Mouse (Mus musculus) right cerebral cortex, postnatal 4 days (tissue): ENCODE measurements at regions not wholly inside any gene's neighbourhood (a gene's known extent, or its start where the extent isn't known, plus 50 kb on each side); places are given as distances from the start of the nearest gene placed in this dataset.
A peak's percentile ranks its signal among the peaks of the same experiment; 100 is the strongest.

ENCODE experiments used
- DNase-seq: peaks from one replicate; pipeline ENCODE4 v3.0.0-alpha.2; 2022

DNA sequence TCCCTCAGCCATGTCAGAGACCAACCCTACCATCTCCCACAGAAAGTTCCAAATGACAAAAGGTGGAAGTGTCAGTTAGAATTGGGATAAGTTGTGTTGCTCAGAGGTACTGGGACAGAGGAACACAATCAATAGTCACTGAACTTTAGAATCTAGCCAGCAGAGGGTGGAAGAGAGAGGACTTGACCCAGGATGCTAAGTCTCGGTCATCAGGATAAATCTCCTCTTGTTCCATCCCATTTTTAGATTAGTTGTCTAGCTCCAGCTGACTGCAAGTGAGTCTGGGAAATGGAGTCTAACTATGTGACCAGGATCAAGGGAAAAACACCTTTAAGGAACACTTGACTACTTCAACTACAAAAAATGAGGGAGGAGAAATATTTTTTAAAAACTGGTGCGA lies 91.5 kb downstream of the Fam84b start:
- DNase-seq = no peak

GRCm38 (mm10) chr15:60760015-60760437 lies 93.6 kb downstream of the Fam84b start:
- peak; percentile 39 for DNase-seq

DNA sequence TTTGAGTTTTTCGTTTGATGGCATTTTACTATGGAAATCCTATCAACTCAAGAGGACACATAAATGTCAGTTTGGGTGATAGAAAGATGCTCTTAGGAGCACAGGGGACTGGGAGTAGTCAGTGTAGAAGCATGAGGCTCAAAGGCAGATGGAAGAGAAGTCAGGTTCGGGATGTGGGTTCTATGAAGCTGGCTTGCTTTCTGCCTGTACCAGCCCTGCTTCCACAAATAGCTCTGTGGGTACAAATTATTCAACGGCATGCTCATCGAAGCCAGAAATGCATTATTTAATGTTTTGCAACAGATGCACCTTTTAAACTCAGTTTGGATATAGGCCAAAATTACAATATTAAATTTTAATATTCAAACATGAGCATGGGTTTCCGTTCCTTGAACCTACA lies 99.3 kb downstream of the Fam84b start:
- no peak for DNase-seq

- no peak for DNase-seq
Measured at GRCm38 (mm10) chr15:60739598-60739997, 114.0 kb downstream of the Fam84b start.

DNA sequence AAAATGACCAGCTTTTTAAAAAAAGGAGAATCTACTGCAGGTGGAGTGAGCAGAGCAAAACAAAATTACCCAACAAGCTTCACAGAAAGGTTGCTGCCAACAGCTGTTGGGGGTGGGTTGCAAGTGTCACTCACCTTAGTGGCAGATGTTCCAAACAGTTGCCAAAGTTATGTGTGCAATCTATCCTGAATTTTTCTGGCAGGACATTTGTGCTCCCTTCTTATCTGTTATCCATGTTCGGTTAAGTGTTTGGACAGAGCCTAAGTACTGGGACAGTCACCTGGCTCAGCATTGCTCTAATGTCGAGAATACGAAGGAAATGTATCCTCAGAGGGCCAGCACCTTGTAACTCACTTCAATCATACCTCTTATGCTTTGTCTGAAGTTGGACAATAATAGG lies 115.3 kb downstream of the Fam84b start:
- DNase-seq = no peak

DNA sequence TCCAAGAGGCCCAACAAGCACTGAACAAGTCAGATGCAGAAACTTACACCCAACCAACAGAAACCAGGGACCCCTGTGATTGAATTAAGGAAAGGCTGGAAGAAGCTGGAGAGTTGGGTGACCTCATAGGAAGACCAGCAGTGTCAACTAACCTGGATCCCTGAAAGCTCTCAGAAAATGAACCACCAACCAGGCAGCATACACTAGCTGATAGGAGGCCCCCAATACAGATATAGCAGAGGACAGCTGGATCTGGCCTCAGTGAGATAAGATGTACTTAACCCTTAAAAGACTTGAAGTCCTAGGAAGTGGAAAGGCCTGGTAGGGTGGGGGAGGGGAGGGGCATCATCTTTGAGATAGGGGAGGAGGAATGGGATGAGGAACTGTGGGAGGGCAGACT lies 121.2 kb downstream of the Fam84b start:
- DNase-seq = no peak

GRCm38 (mm10) chr15:60728754-60729153 lies 124.8 kb downstream of the Fam84b start:
- no peak for DNase-seq

- no peak for DNase-seq
Measured at GRCm38 (mm10) chr15:60728337-60728736, 125.2 kb downstream of the Fam84b start.

DNA sequence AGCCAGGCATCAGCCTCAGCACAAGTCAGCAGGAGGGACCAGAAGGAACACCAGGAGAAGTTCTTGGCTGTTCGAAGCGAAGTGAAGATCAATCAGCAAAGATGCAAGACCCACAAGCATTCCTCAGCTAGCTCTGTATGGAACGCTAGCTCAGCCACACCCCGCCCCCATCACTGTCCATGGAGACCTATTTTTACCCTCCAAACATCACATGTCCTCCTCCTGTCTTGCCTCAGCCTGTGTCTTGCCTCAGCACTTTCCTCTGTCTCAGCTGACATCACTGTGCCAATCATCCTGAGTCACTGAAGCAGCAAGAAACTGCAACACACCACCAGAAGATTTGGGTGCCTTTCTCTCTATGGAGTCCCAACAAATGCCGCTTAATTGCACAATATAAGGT lies 134.2 kb downstream of the Fam84b start:
- no peak for DNase-seq

DNA sequence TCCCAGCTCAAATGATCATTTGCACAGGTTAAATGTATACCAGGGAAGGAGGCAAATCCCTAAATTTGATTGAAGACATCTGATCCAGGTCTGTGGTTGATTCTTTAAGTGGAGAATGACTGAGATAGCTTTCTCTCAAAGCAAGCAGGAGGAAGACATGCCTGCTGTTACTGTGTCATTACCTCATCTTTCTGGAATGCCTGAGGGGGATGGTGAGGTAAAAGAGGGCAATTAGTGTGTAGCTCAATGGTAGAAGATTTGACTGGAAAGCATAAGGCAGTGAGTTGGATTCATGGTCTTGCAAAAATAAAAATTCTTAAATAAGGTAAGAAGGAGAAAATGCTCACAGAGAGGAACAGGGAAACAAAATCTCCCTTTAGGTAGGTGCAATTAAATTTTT lies 144.9 kb downstream of the Fam84b start:
- no peak for DNase-seq

GRCm38 (mm10) chr15:60706009-60706408 lies 147.6 kb downstream of the Fam84b start:
- DNase-seq = no peak

DNA sequence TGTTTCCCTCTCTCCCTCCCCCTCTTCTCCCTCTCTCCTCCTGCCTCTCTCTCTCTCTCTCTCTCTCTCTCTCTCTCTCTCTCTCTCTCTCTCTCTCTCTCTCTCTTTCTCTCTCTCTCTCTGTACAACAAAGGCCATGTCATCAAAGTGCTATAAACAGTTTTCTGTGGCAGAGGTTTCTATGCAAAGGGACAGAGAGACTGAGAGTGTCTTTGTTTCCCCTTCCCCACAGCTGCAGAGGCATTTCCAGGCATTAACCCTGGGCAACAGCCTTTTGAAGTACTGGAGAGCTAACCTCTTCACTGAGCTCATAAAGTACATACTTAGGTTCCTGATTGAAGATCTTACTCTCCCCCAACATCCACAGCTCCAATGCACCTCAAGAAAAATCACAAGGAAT lies 152.3 kb downstream of the Fam84b start:
- DNase-seq = no peak

DNA sequence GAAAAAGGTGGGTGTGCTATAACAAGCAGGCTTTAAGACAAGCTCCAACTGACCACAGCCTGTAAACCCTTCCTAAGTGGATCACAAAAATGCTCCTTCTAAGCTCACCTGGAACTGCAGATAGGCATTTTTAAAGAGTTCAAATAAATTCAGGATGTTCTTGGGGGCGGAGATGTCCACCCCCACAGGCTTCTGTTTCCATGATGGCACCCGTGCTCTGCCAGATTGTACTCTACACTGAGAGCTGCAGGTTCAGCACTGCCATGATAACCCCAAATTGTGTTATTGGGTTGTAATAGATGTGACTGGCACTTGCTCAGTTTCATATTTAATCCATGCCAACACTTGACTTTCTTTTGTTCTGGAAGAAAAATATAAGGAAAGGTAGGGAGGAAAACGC lies 158.8 kb downstream of the Fam84b start:
- DNase-seq = no peak

- peak; percentile 18 for DNase-seq
Measured at GRCm38 (mm10) chr15:60693751-60694500, 159.7 kb downstream of the Fam84b start.

GRCm38 (mm10) chr15:60692718-60693597 lies 160.6 kb downstream of the Fam84b start:
- DNase-seq = no peak

- no peak for DNase-seq
Measured at GRCm38 (mm10) chr15:60692149-60692548, 161.4 kb downstream of the Fam84b start.

DNA sequence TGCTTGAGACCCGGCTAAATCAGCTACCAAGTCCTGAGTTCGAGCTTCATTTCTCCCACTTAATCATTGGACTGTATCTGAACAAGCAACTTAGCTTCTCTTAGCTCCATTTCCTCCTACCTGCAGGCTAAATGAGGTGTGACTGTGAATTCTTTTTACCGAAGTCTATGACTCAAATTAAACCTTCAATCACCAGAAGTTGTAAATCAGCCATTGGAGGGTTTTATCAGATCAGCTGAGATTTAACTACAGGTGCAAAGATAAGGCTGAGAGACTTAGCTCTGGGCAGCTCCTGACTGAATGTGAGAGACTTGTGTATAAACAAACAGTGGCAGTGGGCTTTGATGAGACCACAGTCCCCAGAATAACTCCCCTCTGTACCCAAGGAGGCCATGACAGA lies 176.2 kb downstream of the Fam84b start:
- DNase-seq = no peak

DNA sequence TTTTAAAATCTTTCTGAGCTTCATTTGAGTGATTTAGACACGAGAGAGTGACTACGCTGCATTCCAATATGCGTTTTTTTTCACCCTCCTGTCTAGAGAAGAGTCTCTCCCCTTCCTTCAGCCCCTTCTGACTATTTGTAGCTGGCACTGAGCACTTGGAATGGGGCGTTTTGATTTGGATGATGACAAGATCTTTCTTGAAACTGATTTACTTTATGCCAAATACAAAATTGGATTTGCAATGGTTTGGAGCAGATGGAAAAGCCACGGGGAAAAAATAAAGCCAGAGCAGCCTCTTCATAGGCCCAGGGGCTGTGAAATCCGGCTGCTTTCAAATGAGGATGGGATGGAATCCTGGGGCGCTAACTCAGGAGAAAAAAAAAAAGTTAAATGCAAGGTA lies 196.0 kb downstream of the Fam84b start:
- DNase-seq = peak; percentile 11

DNA sequence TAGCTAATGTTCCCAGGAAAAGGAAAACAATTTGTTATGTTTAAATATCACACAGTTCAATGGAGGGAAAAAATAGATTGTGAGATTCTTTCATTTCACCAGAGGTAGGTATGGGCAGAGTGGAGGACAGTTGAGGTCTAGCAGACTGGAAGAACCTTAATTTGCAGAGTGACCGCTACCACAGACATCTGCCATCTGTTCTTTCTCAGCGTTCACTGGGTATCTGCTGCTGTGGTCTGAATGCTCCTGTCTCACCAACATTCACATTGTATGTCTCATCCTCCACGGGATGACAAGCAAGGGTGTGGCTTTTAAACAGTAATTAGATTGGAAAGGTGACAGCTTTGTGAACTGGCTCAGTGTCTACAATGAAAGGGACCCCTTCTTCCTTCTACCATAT lies 198.5 kb downstream of the Fam84b start:
- no peak for DNase-seq

GRCm38 (mm10) chr15:60649252-60649651 lies 204.3 kb downstream of the Fam84b start:
- DNase-seq = no peak

- no peak for DNase-seq
Measured at GRCm38 (mm10) chr15:60641770-60642169, 211.8 kb downstream of the Fam84b start.

DNA sequence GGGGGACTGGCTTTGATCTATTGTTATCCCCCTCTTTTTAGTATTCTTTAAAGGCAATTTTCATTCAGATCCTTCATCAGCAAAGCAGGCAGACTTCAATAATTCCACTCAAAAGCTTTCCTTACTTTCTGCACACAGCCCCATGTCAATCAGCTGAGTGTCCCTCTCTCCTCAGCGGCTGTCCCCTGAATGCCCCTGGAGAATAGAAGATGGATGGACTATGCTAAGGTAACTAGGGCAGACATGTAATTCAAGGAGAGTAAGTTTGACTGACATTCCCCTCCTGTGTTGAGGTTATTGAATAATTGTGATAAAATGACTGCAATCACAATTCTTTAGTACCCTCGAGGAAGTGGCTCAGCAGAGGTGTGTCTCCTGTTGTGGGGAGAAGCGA lies 220.1 kb downstream of the Fam84b start:
- DNase-seq = no peak

DNA sequence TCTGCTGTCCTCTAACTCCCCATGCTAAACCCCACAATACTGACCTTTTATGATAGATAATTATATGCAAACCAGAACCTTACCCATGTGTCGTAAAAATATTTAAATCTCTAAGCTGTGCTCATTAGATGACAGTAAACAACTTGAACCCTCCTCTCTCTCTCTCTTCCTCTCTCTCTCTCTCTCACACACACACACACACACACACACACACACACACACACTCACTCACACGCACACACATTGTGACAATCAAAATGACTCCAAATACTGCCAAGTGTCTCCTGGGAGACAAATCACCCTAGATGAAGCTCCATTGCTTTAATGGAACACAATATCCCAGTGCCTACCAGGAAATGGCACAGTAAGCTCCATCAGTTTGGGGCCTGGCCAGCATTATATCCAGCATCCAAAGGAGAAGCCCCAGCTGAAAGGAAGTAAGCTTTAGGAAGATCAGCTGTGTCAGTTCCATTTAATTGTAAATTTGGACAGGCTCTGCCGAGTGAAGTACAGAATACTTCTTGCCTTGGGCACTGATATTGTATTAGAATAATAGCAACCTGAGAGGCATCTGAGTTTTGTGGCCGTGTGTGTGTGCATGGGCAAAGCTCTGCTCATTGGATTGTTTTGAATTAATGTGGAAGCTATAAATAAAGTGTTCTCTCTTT lies 220.7 kb downstream of the Fam84b start:
- DNase-seq = no peak
